Mouse (Mus musculus) CH12.LX (cell line): ENCODE measurements around the gene Gpx4. TPM values are rescaled to one million over a fixed set of nuclear protein-coding genes. Genes with fewer than 3 reads are reported as not detected.

Experiments
- DNase-seq: peaks from one replicate; pipeline ENCODE4 v3.0.0-alpha.2; 2013; ENCODE audit errors: extremely low read depth
- H3K27ac ChIP-seq: 2 replicates; pipeline ENCODE4 v1.5.1; 2012; ENCODE audit warnings: low read depth, mild to moderate bottlenecking, control low read depth, moderate library complexity; ENCODE audit not compliant: insufficient read depth
- H3K27me3 ChIP-seq: replicated peaks from 2 replicates; pipeline ENCODE3; 2012; ENCODE audit warnings: inconsistent platforms
- H3K36me3 ChIP-seq, 2 experiments: replicated peaks in 1 of 2; 2 replicates each; pipeline versions ENCODE3 to v1.6.1; 2012; ENCODE audit warnings: inconsistent platforms in 1 of 2, low read length in 1 of 2, mild to moderate bottlenecking in 1 of 2, mixed read lengths in 1 of 2, moderate library complexity in 1 of 2; ENCODE audit not compliant: control insufficient read depth in 1 of 2, insufficient read depth in 1 of 2
- H3K4me1 ChIP-seq, 2 experiments: 2 replicates each; pipeline ENCODE4 v1.6.1; 2012; ENCODE audit warnings: inconsistent platforms in 1 of 2, moderate library complexity in 1 of 2; ENCODE audit not compliant: insufficient read depth in 2 of 2, control insufficient read depth in 1 of 2
- H3K4me2 ChIP-seq: 2 replicates; pipeline ENCODE4 v1.6.1; 2012; ENCODE audit warnings: low read depth, mild to moderate bottlenecking, control low read depth; ENCODE audit not compliant: poor library complexity, insufficient read depth, severe bottlenecking
- H3K4me3 ChIP-seq, 3 experiments: fragments of 150-350 bp in 1 of 3; sonication (generic) in 1 of 3; replicated peaks in 1 of 3; 2 replicates each; pipeline versions ENCODE3 to v1.5.1; 2011 to 2012; ENCODE audit warnings: low read depth in 2 of 3, low read length in 2 of 3, mild to moderate bottlenecking in 2 of 3, moderate library complexity in 2 of 3, control low read depth in 1 of 3, improper control_type of control experiment in 1 of 3, inconsistent platforms in 1 of 3, mixed read lengths in 1 of 3; ENCODE audit not compliant: poor library complexity in 1 of 3
- H3K79me2 ChIP-seq: replicated peaks from 2 replicates; pipeline ENCODE4 v1.6.1; 2012; ENCODE audit warnings: mild to moderate bottlenecking, moderate library complexity; ENCODE audit not compliant: control insufficient read depth, poor library complexity, insufficient read depth, severe bottlenecking; ENCODE audit errors: extremely low read depth
- H3K9ac ChIP-seq: 2 replicates; pipeline ENCODE4 v1.6.1; 2012; ENCODE audit warnings: low read depth, mild to moderate bottlenecking, control low read depth, moderate library complexity; ENCODE audit not compliant: insufficient read depth
- H3K9me3 ChIP-seq: replicated peaks from 2 replicates; pipeline ENCODE3; 2012; ENCODE audit warnings: low read length, inconsistent platforms, mixed read lengths
- BHLHE40 ChIP-seq: IDR thresholded peaks from 2 replicates; pipeline ENCODE4 v1.6.1; 2011; ENCODE audit warnings: mild to moderate bottlenecking, low read depth, low read length, improper control_type of control experiment
- CHD2 ChIP-seq: IDR thresholded peaks from 2 replicates; pipeline ENCODE4 v1.6.1; 2011; ENCODE audit warnings: low read length, improper control_type of control experiment
- CTCF ChIP-seq, 2 experiments: IDR thresholded peaks in 1 of 2; conservative IDR thresholded peaks in 1 of 2; 2 replicates each; pipeline ENCODE4 v1.5.1; 2011 to 2012; ENCODE audit warnings: low read depth in 2 of 2, low read length in 2 of 2, improper control_type of control experiment in 1 of 2, inconsistent platforms in 1 of 2, mild to moderate bottlenecking in 1 of 2, moderate library complexity in 1 of 2
- ELF1 ChIP-seq: IDR thresholded peaks from 2 replicates; pipeline ENCODE4 v1.6.1; 2014; ENCODE audit warnings: low read depth, mild to moderate bottlenecking, inconsistent platforms, low read length, improper control_type of control experiment
- ETS1 ChIP-seq: conservative IDR thresholded peaks from 2 replicates; pipeline ENCODE4 v1.6.1; 2012; ENCODE audit warnings: low read depth, mild to moderate bottlenecking, inconsistent platforms, low read length, improper control_type of control experiment, moderate library complexity
- GABPA ChIP-seq: IDR thresholded peaks from 2 replicates; pipeline ENCODE4 v1.6.1; 2012; ENCODE audit warnings: low read depth, low read length, improper control_type of control experiment, inconsistent platforms; ENCODE audit not compliant: insufficient replicate concordance
- IRF4 ChIP-seq: IDR thresholded peaks from 2 replicates; pipeline ENCODE4 v1.6.1; 2014; ENCODE audit warnings: low read depth, mild to moderate bottlenecking, inconsistent platforms, low read length, improper control_type of control experiment
- JUND ChIP-seq: conservative IDR thresholded peaks from 2 replicates; pipeline ENCODE4 v1.6.1; 2011; ENCODE audit warnings: low read depth, low read length, improper control_type of control experiment
- KAT2A ChIP-seq: IDR thresholded peaks from 2 replicates; pipeline ENCODE4 v1.6.1; 2012; ENCODE audit warnings: low read length, improper control_type of control experiment, inconsistent platforms; ENCODE audit not compliant: insufficient replicate concordance
- MAFK ChIP-seq: IDR thresholded peaks from 2 replicates; pipeline ENCODE4 v1.6.1; 2011; ENCODE audit warnings: low read length, improper control_type of control experiment; ENCODE audit not compliant: insufficient replicate concordance
- MAZ ChIP-seq: IDR thresholded peaks from 2 replicates; pipeline ENCODE4 v1.6.1; 2012; ENCODE audit warnings: low read depth, mild to moderate bottlenecking, inconsistent platforms, low read length, improper control_type of control experiment, moderate library complexity
- MEF2A ChIP-seq: IDR thresholded peaks from 2 replicates; pipeline ENCODE4 v1.6.1; 2014; ENCODE audit warnings: low read depth, mild to moderate bottlenecking, inconsistent platforms, low read length, improper control_type of control experiment, borderline replicate concordance
- MXI1 ChIP-seq: IDR thresholded peaks from 2 replicates; pipeline ENCODE4 v1.6.1; 2011; ENCODE audit warnings: mild to moderate bottlenecking, low read depth, low read length, improper control_type of control experiment
- NELFE ChIP-seq: IDR thresholded peaks from 2 replicates; pipeline ENCODE4 v1.6.1; 2011; ENCODE audit warnings: low read depth, low read length, improper control_type of control experiment
- PAX5 ChIP-seq: IDR thresholded peaks from 2 replicates; pipeline ENCODE4 v1.6.1; 2012; ENCODE audit warnings: low read length, inconsistent platforms, mixed read lengths
- POLR2A ChIP-seq: IDR thresholded peaks from 2 replicates; pipeline ENCODE4 v1.6.1; 2011; ENCODE audit warnings: low read depth, mild to moderate bottlenecking, improper control_type of control experiment, low read length
- POLR2AphosphoS2 ChIP-seq: IDR thresholded peaks from 2 replicates; pipeline ENCODE4 v1.6.1; 2011; ENCODE audit warnings: low read depth, low read length, improper control_type of control experiment
- RAD21 ChIP-seq: IDR thresholded peaks from 2 replicates; pipeline ENCODE4 v1.6.1; 2011; ENCODE audit warnings: low read depth, mild to moderate bottlenecking, low read length, improper control_type of control experiment, moderate library complexity
- RCOR1 ChIP-seq: conservative IDR thresholded peaks from 2 replicates; pipeline ENCODE4 v1.6.1; 2012; ENCODE audit warnings: low read depth, mild to moderate bottlenecking, inconsistent platforms, low read length, improper control_type of control experiment
- SIN3A ChIP-seq: IDR thresholded peaks from 2 replicates; pipeline ENCODE4 v1.6.1; 2012; ENCODE audit warnings: low read length, improper control_type of control experiment, inconsistent platforms
- SMC3 ChIP-seq: IDR thresholded peaks from 2 replicates; pipeline ENCODE4 v1.6.1; 2011; ENCODE audit warnings: low read depth, low read length, improper control_type of control experiment
- TCF12 ChIP-seq: IDR thresholded peaks from 2 replicates; pipeline ENCODE4 v1.6.1; 2014; ENCODE audit warnings: low read depth, mild to moderate bottlenecking, inconsistent platforms, low read length, improper control_type of control experiment
- UBTF ChIP-seq: IDR thresholded peaks from 2 replicates; pipeline ENCODE4 v1.6.1; 2012; ENCODE audit warnings: low read depth, mild to moderate bottlenecking, inconsistent platforms, low read length, improper control_type of control experiment, moderate library complexity
- USF1 ChIP-seq: IDR thresholded peaks from 2 replicates; pipeline ENCODE4 v1.6.1; 2014; ENCODE audit warnings: low read depth, mild to moderate bottlenecking, inconsistent platforms, low read length, improper control_type of control experiment
- USF2 ChIP-seq: conservative IDR thresholded peaks from 2 replicates; pipeline ENCODE4 v1.6.1; 2011; ENCODE audit warnings: low read depth, low read length, improper control_type of control experiment
- ZC3H11A ChIP-seq: IDR thresholded peaks from 2 replicates; pipeline ENCODE4 v1.6.1; 2012; ENCODE audit warnings: low read depth, mild to moderate bottlenecking, inconsistent platforms, low read length, improper control_type of control experiment
- ZKSCAN1 ChIP-seq: IDR thresholded peaks from 2 replicates; pipeline ENCODE4 v1.6.1; 2012; ENCODE audit warnings: low read depth, inconsistent platforms, low read length, improper control_type of control experiment, borderline replicate concordance
- ZMIZ1 ChIP-seq: IDR thresholded peaks from 2 replicates; pipeline ENCODE4 v1.6.1; 2012; ENCODE audit warnings: low read depth, mild to moderate bottlenecking, inconsistent platforms, low read length, improper control_type of control experiment
- ZNF384 ChIP-seq: IDR thresholded peaks from 2 replicates; pipeline ENCODE4 v1.6.1; 2012; ENCODE audit warnings: low read depth, low read length, improper control_type of control experiment, inconsistent platforms
- dilution Hi-C: fragments of 300-500 bp; cut with MboI; formaldehyde crosslinking; loops from 2 replicates; pipeline ENCODE4 v1.14.3; 2020; ENCODE audit warnings: low sequenced_read_pairs; ENCODE audit not compliant: extremely low pct_unique_long_range_greater_than_20kb, extremely low pct_ligation_motif_present
- in situ Hi-C: fragments of 300-500 bp; cut with MboI; formaldehyde crosslinking; loops from 3 replicates; pipeline ENCODE4 v1.14.3; 2019; ENCODE audit warnings: low sequenced_read_pairs, low pct_ligation_motif_present, low pct_unique_long_range_greater_than_20kb, mixed read lengths
- polyA plus RNA-seq: library from polyadenylated mRNA; unstranded; fragments of >175 nt; gene quantifications from 2 replicates; pipeline ENCODE4 v1.2.1, GENCODE M21; 2012; ENCODE audit warnings: low read depth; ENCODE audit not compliant: insufficient read length
- total RNA-seq, 2 experiments: library from RNA; depleted of rRNA; stranded (reverse); fragments of 300-350 nt in 1 of 2; fragments of >200 nt in 1 of 2; gene quantifications; 2 replicates each; pipeline ENCODE4 v1.2.3; 2012 to 2014

The Gpx4 gene
- total and polyA plus RNA-seq, 3 experiments, result 332 to 459 (median 386) TPM

DNA sequence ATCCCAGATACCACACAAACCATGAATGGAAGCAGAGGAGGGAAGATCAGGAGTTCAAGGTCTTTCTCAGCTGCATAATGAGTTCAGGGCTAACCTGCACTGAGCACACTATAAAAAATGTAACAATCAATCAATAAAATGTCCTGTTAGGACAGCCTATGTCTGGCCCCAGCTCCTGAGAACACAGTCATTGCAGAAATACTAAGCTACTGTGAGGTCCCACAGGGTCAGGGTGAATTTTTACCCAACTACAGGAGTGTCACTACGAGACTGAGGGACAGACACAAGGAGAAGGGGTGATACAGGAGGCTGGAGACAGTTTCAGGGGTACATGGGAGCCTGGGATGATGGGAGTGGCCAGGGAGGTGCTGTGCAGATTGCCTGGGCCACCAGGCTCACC lies 31.4 kb downstream of the Gpx4 start:
- peaks cover 40 to 72% of the 10 kb centered on the region in 2 experiments for H3K36me3 ChIP-seq
- no peak for TF ChIP-seq ETS1
- no peak for TF ChIP-seq ELF1
- no peak for TF ChIP-seq CTCF (conservative IDR thresholded peaks at IDR 0.05 in 1 of 2, IDR thresholded peaks at IDR 0.05 in 1 of 2; ENCODE audit: low read depth in 2 of 2, low read length in 2 of 2)
- TF ChIP-seq RCOR1, result no peak
- TF ChIP-seq NELFE, result no peak
- no peak for TF ChIP-seq MAZ
- TF ChIP-seq KAT2A, result no peak
- TF ChIP-seq PAX5, result no peak
- no peak for TF ChIP-seq GABPA
- TF ChIP-seq ZC3H11A, result no peak
- TF ChIP-seq SIN3A, result no peak
- no peak for TF ChIP-seq TCF12
- TF ChIP-seq RAD21, result no peak
- no peak for TF ChIP-seq UBTF
- TF ChIP-seq ZKSCAN1, result no peak
- no peak for TF ChIP-seq USF1
- no peak for TF ChIP-seq SMC3
- TF ChIP-seq IRF4, result no peak
- no peak for TF ChIP-seq POLR2AphosphoS2
- TF ChIP-seq MAFK, result no peak
- TF ChIP-seq, all 38 proteins: peak for 0
- DNase-seq, result no peak
- no peak overlapping the region for H3K4me2 ChIP-seq
- peaks cover 45 to 86% of the 10 kb centered on the region in 2 experiments for H3K4me1 ChIP-seq
- dilution Hi-C loops, result no loop called here
- no peak overlapping the region for H3K4me3 ChIP-seq
- no peak overlapping the region for H3K27ac ChIP-seq
- no peaks in the 10 kb centered on the region for H3K9me3 ChIP-seq
- H3K9ac ChIP-seq, result no peak overlapping the region
- H3K79me2 ChIP-seq, result no peaks in the 10 kb centered on the region
- in situ Hi-C loops, result no loop called here
- H3K27me3 ChIP-seq, result no peaks in the 10 kb centered on the region

DNA sequence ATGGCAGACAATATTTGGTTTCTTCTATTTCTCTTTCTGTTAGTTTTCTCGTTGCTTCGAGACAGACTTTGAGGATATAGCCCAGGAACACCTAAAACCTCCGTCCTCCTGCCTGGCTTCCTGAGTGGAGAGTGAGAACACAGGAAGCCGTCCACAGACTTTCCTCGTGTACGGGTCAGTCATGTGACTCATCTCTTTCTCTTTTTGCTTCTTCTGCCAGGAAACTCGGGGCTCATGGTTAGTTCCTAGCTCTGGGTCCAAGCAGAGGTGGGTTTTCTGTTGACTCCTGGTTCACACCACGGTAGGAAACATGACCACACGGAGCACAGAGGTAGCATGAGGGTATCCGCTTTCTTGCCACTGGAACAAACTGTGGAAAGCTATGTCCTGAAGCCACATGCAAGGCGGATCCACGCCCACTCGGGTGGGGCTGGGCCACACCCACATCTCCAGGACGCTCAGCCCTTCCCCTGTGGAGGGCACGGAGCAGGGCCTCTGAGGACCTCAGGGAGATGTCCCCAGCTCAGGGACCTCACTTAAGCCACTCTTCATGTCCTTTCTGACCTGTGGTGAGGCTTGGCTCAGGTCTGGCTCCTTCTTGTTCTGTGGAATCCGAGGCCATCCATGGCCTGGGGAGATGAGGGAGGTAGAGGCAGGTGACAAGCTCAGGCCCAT lies 33.6 kb downstream of the Gpx4 start:
- peaks cover 36 to 76% of the 10 kb centered on the region in 2 experiments for H3K4me1 ChIP-seq
- H3K4me3 ChIP-seq, result no peak overlapping the region
- H3K9ac ChIP-seq, result no peak overlapping the region
- no peak overlapping the region for H3K27ac ChIP-seq
- H3K9me3 ChIP-seq, result no peaks in the 10 kb centered on the region
- in situ Hi-C loops, result no loop called here
- no peak overlapping the region for H3K4me2 ChIP-seq
- peaks cover 57 to 94% of the 10 kb centered on the region in 2 experiments for H3K36me3 ChIP-seq
- H3K79me2 ChIP-seq, result no peaks in the 10 kb centered on the region
- dilution Hi-C loops, result no loop called here
- no peak for DNase-seq
- H3K27me3 ChIP-seq, result no peaks in the 10 kb centered on the region
- no peak for TF ChIP-seq POLR2A
- TF ChIP-seq ZNF384, result no peak
- no peak for TF ChIP-seq MAFK
- TF ChIP-seq ZKSCAN1, result no peak
- TF ChIP-seq ZC3H11A, result no peak
- no peak for TF ChIP-seq USF1
- TF ChIP-seq PAX5, result no peak
- TF ChIP-seq IRF4, result no peak
- TF ChIP-seq MEF2A, result no peak
- no peak for TF ChIP-seq TCF12
- no peak for TF ChIP-seq SMC3
- no peak for TF ChIP-seq JUND
- no peak for TF ChIP-seq POLR2AphosphoS2
- no peak for TF ChIP-seq USF2
- no peak for TF ChIP-seq CHD2
- no peak for TF ChIP-seq ZMIZ1
- TF ChIP-seq BHLHE40, result no peak
- no peak for TF ChIP-seq MXI1
